Mouse (Mus musculus) liver, postnatal 0 days (tissue): ENCODE data around the gene Hunk.

ENCODE experiments used
- CTCF ChIP-seq: sonication (generic); IDR thresholded peaks from 2 replicates; pipeline ENCODE4 v1.5.1; 2016; ENCODE audit warnings: antibody characterized with exemption, low read depth
- EP300 ChIP-seq: IDR thresholded peaks from 2 replicates; pipeline ENCODE4 v1.6.1; 2016; ENCODE audit warnings: antibody characterized with exemption, low read depth, mild to moderate bottlenecking

DNA sequence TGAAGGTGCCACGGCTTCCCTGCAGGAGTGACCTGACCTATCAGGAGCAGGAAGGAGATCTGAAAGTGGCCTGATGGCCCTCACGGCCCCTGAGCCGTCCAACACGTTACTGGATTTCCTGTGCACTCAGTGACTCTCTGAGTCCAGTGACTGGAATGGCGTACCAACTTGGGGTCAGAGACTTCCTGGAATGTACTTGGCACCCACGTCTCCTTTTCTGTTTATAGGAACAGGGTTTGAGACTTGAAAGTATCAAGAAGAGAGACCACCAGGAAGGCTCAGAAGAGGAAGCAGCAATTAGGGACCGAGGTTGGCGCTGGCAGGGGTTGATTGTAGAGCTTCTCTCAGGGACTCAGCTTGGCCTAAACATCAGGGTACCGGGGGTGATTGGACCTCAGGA, 131.2 kb downstream of the Hunk start:
- TF ChIP-seq CTCF (no peak), EP300 (no peak)
